Mouse (Mus musculus): ENCODE measurements around the gene Sult1a1. TPM values are rescaled to one million over a fixed set of nuclear protein-coding genes. Genes with fewer than 3 reads are reported as not detected.
A peak's percentile ranks its signal among the peaks of the same experiment; 100 is the strongest.
"Not testable (repeated sequence)": the region's sequence is repeated elsewhere in the genome, so short reads cannot be mapped to it uniquely, and the experiment has no call there.

The Sult1a1 gene
- polyA plus RNA-seq, 1 experiment from 2014 or later, result 1.4 TPM

- no peak overlapping the region for H3K4me2 ChIP-seq (replicated peaks)
- H3K36me3 ChIP-seq, result no peaks in the 10 kb centered on the region
- H3K4me3 ChIP-seq, result no peak overlapping the region
- no peaks in the 10 kb centered on the region for H3K27me3 ChIP-seq
- H3K27ac ChIP-seq, result no peak overlapping the region
- peaks cover 7% of the 10 kb centered on the region for H3K4me1 ChIP-seq
- ATAC-seq (ENCODE audit: low FRiP score), result no peak
- H3K9me3 ChIP-seq (replicated peaks), result no peaks in the 10 kb centered on the region
- no peak overlapping the region for H3K9ac ChIP-seq
- 84% methylated on average over 2 of the region's 2 CpGs for WGBS
Observed at GRCm38 (mm10) chr7:126653991-126654390, 22.2 kb downstream of the Sult1a1 start.

- H3K36me3 ChIP-seq, result no peaks in the 10 kb centered on the region
- H3K27me3 ChIP-seq, result no peaks in the 10 kb centered on the region
- no peak overlapping the region for H3K27ac ChIP-seq
- 80% methylated on average over 2 of the region's 2 CpGs for WGBS
- H3K4me1 ChIP-seq, result peaks cover 11% of the 10 kb centered on the region
- H3K4me3 ChIP-seq, result no peak overlapping the region
- no peak overlapping the region for H3K9ac ChIP-seq
- no peak for ATAC-seq (ENCODE audit: low FRiP score)
- no peak overlapping the region for H3K4me2 ChIP-seq (replicated peaks)
- no peaks in the 10 kb centered on the region for H3K9me3 ChIP-seq (replicated peaks)
Observed at GRCm38 (mm10) chr7:126650852-126651251, 25.4 kb downstream of the Sult1a1 start.

GRCm38 (mm10) chr7:126649231-126650051 is 26.8 kb downstream of the Sult1a1 start, which contains the start of gene Sgf29:
Gene Sgf29 (plus strand): TSS chr7:126649309.
- peak within 1 kb of the TSS; percentile 66 for H3K9ac ChIP-seq
- no peaks in the 10 kb centered on the region for H3K27me3 ChIP-seq
- no peaks in the 10 kb centered on the region for H3K36me3 ChIP-seq
- H3K4me1 ChIP-seq, result peaks cover 11% of the 10 kb centered on the region
- H3K4me3 ChIP-seq, result peak within 1 kb of the TSS; percentile 57
- peak within 1 kb of the TSS; percentile 95 for H3K27ac ChIP-seq
- peak within 1 kb of the TSS; percentile 84 for H3K4me2 ChIP-seq (replicated peaks)
- no peaks in the 10 kb centered on the region for H3K9me3 ChIP-seq (replicated peaks)
- ATAC-seq (ENCODE audit: low FRiP score), result peak; percentile 98
- 1% methylated on average over 57 of the region's 57 CpGs for WGBS

- Histone ChIP-seq H3K27me3 (no peaks in the 10 kb centered on the region), H3K36me3 (no peaks in the 10 kb centered on the region), H3K9me3 (replicated peaks) (no peaks in the 10 kb centered on the region), H3K27ac (peak overlapping the region; percentile 95; the same call in 1 of the 2 replicates), H3K9ac (no peak overlapping the region), H3K4me3 (no peak overlapping the region), H3K4me2 (replicated peaks) (peak overlapping the region; percentile 84), H3K4me1 (peaks cover 11% of the 10 kb centered on the region)
- 77% methylated on average over 4 of the region's 4 CpGs for WGBS
- no peak for ATAC-seq (ENCODE audit: low FRiP score)
Observed at GRCm38 (mm10) chr7:126648486-126648885, 27.7 kb downstream of the Sult1a1 start.

- no peak overlapping the region for H3K27ac ChIP-seq
- no peaks in the 10 kb centered on the region for H3K9me3 ChIP-seq (replicated peaks)
- H3K27me3 ChIP-seq, result no peaks in the 10 kb centered on the region
- H3K4me3 ChIP-seq, result no peak overlapping the region
- WGBS, result 69% methylated on average over 5 of the region's 5 CpGs
- peaks cover 11% of the 10 kb centered on the region for H3K4me1 ChIP-seq
- no peaks in the 10 kb centered on the region for H3K36me3 ChIP-seq
- ATAC-seq (ENCODE audit: low FRiP score), result no peak
- H3K4me2 ChIP-seq (replicated peaks), result no peak overlapping the region
- no peak overlapping the region for H3K9ac ChIP-seq
Observed at GRCm38 (mm10) chr7:126645708-126646107, 30.5 kb downstream of the Sult1a1 start.

GRCm38 (mm10) chr7:126644914-126645313 is 31.3 kb downstream of the Sult1a1 start:
- ATAC-seq (ENCODE audit: low FRiP score), result no peak
- Histone ChIP-seq H3K27me3 (no peaks in the 10 kb centered on the region), H3K4me3 (no peak overlapping the region), H3K27ac (no peak overlapping the region), H3K9ac (no peak overlapping the region), H3K36me3 (no peaks in the 10 kb centered on the region), H3K4me1 (peaks cover 6% of the 10 kb centered on the region), H3K4me2 (replicated peaks) (no peak overlapping the region), H3K9me3 (replicated peaks) (no peaks in the 10 kb centered on the region)

GRCm38 (mm10) chr7:126644345-126644744 is 31.9 kb downstream of the Sult1a1 start:
- no peak for ATAC-seq (ENCODE audit: low FRiP score)
- H3K4me1 ChIP-seq, result peaks cover 3% of the 10 kb centered on the region; the same call in 1 of the 2 replicates
- H3K9me3 ChIP-seq (replicated peaks), result no peaks in the 10 kb centered on the region
- H3K9ac ChIP-seq, result no peak overlapping the region
- WGBS, result 75% methylated on average over 3 of the region's 3 CpGs
- no peak overlapping the region for H3K27ac ChIP-seq
- H3K27me3 ChIP-seq, result no peaks in the 10 kb centered on the region
- no peak overlapping the region for H3K4me3 ChIP-seq
- H3K36me3 ChIP-seq, result no peaks in the 10 kb centered on the region
- no peak overlapping the region for H3K4me2 ChIP-seq (replicated peaks)

- H3K4me2 ChIP-seq (replicated peaks); H3K4me3 ChIP-seq; H3K36me3 ChIP-seq; H3K27me3 ChIP-seq; H3K9ac ChIP-seq; ATAC-seq (ENCODE audit: low FRiP score); H3K27ac ChIP-seq; H3K4me1 ChIP-seq; H3K9me3 ChIP-seq (replicated peaks): not testable (repeated sequence)
- 74% methylated on average over 3 of the region's 3 CpGs for WGBS
Observed at GRCm38 (mm10) chr7:126643244-126643617, 33.0 kb downstream of the Sult1a1 start.

GRCm38 (mm10) chr7:126642545-126643243 is 33.5 kb downstream of the Sult1a1 start:
- H3K4me1 ChIP-seq, result no peaks in the 10 kb centered on the region
- no peak overlapping the region for H3K4me3 ChIP-seq
- 74% methylated on average over 5 of the region's 5 CpGs for WGBS
- no peak overlapping the region for H3K27ac ChIP-seq
- H3K9me3 ChIP-seq (replicated peaks), result no peaks in the 10 kb centered on the region
- ATAC-seq (ENCODE audit: low FRiP score), result no peak
- H3K9ac ChIP-seq, result no peak overlapping the region
- no peaks in the 10 kb centered on the region for H3K36me3 ChIP-seq
- no peak overlapping the region for H3K4me2 ChIP-seq (replicated peaks)
- no peaks in the 10 kb centered on the region; the same call in 1 of the 2 replicates for H3K27me3 ChIP-seq

- no peak overlapping the region for H3K9ac ChIP-seq
- H3K27ac ChIP-seq, result no peak overlapping the region
- H3K4me1 ChIP-seq, result no peaks in the 10 kb centered on the region
- H3K9me3 ChIP-seq (replicated peaks), result no peaks in the 10 kb centered on the region
- H3K27me3 ChIP-seq, result no peaks in the 10 kb centered on the region; the same call in 1 of the 2 replicates
- H3K36me3 ChIP-seq, result no peaks in the 10 kb centered on the region
- H3K4me3 ChIP-seq, result no peak overlapping the region
- 13% methylated on average over 4 of the region's 4 CpGs for WGBS
- H3K4me2 ChIP-seq (replicated peaks), result no peak overlapping the region
- no peak for ATAC-seq (ENCODE audit: low FRiP score)
Observed at GRCm38 (mm10) chr7:126636733-126637520, 39.3 kb downstream of the Sult1a1 start.

- H3K9ac ChIP-seq, result no peak overlapping the region
- H3K27me3 ChIP-seq, result no peaks in the 10 kb centered on the region; the same call in 1 of the 2 replicates
- H3K9me3 ChIP-seq (replicated peaks), result no peaks in the 10 kb centered on the region
- no peaks in the 10 kb centered on the region for H3K4me1 ChIP-seq
- H3K27ac ChIP-seq, result no peak overlapping the region
- no peak overlapping the region for H3K4me2 ChIP-seq (replicated peaks)
- no peak overlapping the region for H3K4me3 ChIP-seq
- no peaks in the 10 kb centered on the region for H3K36me3 ChIP-seq
- no peak for ATAC-seq (ENCODE audit: low FRiP score)
Observed at GRCm38 (mm10) chr7:126635375-126635774, 40.9 kb downstream of the Sult1a1 start.

- Histone ChIP-seq H3K9ac (no peak overlapping the region), H3K9me3 (replicated peaks) (no peaks in the 10 kb centered on the region), H3K4me3 (no peak overlapping the region), H3K36me3 (no peaks in the 10 kb centered on the region), H3K27me3 (no peaks in the 10 kb centered on the region), H3K27ac (no peak overlapping the region), H3K4me2 (replicated peaks) (no peak overlapping the region), H3K4me1 (no peaks in the 10 kb centered on the region)
- WGBS, result 94% methylated on average over 2 of the region's 2 CpGs
- no peak for ATAC-seq (ENCODE audit: low FRiP score)
Observed at GRCm38 (mm10) chr7:126632478-126632877, 43.8 kb downstream of the Sult1a1 start.

All from hindbrain, embryonic 12.5 days (tissue).